Mouse (Mus musculus): Measurements from ENCODE around the gene Eif3d.
"Not testable (repeated sequence)": the region's sequence is repeated elsewhere in the genome, so short reads cannot be mapped to it uniquely, and the experiment has no call there.

Gene Eif3d

DNA sequence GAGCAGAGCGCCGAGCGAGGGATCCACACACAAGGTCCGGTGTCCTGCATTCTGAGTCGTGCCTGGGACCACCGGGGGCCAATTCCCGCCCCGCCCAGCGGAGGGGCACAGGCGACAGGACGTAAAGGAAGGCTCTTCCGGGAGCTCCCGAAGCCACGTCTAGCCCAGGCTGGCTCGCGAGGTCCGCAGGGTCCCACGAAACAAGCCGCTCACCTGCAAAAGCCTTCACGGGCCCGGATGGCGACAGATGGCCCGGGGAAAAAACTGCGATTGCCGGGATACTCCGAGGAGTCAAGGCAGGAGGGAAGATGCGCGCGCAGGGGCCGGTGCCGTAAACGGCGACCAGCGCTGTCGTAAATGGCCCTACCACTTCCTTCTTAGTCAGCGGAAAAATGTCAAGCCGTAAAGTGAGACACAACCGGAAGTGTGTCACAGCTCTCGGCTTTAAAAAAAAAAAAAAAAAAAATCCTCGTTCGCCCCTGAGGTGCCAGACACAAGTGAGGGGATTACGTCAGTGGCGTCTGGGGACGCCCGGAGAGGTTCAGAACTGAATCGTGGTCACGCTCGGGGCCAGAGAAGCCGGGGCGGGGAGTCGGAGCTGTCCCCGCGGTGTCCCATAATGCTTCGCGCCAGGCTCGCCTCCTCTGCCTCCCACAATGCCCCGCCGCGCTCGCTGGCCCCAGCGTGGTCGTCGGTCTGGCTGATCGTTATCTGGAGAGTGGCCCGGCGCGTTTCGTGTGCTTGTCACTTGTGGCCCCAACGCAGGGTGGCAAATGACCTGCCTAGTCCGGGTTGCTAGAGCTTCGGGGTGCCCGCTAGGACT lies at the start of gene Eif3d:
Gene Eif3d, minus strand, starts transcription at position 344 of the 823 bp plus-strand sequence.
- DNase-seq, result peak; percentile 99

DNA sequence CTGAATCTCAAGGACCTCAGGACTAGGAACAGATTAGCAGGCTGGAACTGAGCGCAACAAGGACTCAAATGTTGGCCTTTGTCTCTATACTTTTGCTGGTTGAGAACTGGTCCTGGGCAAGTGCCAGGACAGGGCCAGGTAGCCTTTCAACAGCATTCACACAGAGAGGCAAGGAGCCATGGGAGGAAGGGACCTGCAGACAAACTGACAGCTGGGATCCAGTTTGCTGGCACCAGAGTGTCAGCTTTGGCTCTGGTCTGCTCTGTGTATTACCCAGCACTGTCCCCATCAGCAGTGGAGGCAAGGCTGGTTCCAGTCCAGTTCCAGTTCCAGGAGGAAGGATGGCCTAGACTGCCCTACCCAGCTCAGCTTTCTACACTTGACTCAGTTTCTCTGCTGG lies 43.4 kb upstream of the Eif3d start:
- DNase-seq, result no peak

DNA sequence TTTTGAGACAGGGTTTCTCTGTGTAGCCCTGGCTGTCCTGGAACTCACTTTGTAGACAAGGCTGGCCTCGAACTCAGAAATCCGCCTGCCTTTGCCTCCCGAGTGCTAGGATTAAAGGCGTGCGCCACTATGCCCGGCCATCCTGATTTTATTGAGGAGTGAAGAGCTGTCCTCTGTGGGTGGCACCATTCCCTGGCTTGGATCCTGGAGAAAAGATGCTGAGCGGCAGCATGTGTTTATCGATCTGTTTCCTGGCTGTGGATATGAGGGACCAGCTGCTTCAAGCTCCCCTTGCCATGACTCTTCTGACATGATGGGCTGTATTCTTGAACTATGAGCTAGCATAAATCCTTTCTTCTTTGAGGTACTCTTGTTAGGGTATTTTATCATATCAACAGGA lies 37.6 kb upstream of the Eif3d start:
- not testable (repeated sequence) for DNase-seq

DNA sequence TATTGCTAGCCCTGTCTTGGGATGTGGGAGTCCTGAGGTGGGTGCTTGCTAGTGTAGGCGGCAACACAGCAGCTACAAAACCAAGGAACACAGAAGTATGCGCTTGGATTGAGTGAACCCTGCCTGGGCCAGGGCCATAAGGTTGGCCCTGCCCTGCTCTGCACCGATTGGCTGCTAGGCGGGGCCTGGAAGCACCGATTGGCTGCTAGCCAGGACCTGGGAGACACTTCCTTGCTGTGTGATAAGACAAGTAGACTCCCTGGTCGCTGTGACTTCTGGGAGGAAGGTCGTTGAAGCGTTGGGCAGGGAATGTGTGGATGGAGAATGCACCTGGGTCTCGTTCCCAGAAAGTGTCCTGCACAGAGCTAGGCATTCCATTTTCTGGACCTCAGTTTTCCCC lies 33.3 kb upstream of the Eif3d start:
- DNase-seq, result peak; percentile 40

DNA sequence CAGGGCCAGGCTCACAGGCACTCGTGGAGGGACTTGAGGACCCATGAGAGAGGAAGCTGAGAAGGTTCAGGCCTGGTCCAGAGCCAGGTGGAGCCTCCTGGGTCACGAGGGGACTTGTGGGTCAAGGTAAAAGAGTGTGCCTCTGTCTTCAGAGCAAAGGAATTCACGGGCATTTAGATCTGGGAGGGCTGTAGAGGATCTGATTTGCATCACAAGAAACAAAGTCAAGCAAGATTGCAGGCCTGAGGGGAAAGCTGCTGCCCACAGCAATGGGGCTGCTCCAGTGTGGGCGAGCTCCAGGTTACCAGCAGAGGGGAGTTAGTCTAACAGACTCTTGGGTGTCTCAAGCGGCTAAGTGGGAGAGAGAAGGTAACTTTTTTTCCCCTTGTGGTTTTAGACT lies 30.8 kb upstream of the Eif3d start:
- DNase-seq, result no peak

DNA sequence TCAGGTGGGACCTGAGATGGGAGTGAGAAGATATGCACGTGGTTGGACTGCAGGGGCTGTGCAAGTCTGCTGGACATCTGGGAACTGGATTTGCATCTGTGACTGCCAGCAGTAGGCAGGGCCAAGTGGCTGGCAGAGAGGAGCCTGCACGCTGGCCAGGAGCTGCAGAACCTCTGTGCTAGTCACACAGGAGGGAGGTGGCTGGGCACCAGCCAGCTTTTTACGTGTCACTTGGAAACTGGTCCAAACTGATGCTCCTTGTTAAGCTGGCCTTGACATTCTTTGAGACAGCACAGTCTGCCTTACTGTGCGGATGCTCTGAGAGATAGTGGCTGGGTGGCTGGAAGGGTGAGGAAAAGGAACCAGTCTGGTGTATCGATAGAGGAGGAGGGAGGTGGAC lies 17.9 kb upstream of the Eif3d start:
- no peak for DNase-seq

DNA sequence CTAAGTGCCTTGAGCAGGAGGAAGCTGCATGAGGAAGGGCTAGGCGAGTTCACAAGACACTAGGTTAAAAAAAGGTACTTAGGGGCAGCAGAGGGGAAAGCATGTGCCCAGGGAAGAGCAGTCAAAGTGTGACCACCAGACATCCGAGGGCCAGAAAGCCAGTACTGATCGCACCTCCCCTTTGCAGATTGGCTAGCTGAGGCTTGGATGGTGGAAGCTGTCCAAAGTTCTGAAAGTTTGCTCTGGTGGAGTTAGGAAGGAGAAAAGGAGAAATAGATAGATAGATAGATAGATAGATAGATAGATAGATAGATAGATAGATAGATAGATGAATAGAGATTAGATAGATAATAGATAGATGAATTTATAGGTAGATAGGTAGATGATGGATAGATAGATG lies 12.8 kb upstream of the Eif3d start:
- no peak for DNase-seq

DNA sequence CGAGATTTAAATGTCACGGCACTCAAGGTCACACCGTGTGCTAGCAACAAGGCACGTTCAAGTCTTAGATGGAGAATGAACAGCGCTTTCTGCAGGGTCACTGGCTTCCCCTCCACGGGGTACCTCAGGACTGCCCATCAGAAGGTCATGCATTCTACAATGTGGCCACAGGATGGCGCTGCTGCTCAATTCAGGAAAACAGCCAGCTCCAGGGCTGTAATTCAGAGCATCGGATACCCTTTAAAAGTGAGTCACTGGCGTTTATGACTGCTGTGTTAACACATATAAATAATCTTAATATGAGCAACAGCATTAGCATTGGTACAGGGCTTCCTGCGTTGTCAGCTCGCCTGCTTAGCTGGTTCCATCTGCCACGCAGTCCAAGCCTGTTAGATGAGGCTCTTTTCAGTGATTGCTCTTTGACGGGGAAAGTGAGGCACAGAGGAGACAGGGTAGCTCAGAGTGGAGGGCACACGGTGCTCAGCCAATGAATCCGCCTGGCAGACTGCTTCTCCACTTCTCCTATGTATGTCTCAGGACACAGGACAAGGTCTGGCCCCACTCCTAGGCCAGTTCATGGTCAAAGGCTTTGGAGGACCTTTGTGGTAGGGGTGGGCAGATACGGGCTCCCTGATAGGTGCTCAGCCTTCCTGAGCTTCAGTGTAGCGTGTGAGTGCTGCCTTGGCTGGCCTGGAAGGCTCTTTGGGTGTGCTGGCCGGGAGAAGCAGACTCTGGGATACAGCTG lies 11.8 kb upstream of the Eif3d start:
- DNase-seq, result peak; percentile 54

DNA sequence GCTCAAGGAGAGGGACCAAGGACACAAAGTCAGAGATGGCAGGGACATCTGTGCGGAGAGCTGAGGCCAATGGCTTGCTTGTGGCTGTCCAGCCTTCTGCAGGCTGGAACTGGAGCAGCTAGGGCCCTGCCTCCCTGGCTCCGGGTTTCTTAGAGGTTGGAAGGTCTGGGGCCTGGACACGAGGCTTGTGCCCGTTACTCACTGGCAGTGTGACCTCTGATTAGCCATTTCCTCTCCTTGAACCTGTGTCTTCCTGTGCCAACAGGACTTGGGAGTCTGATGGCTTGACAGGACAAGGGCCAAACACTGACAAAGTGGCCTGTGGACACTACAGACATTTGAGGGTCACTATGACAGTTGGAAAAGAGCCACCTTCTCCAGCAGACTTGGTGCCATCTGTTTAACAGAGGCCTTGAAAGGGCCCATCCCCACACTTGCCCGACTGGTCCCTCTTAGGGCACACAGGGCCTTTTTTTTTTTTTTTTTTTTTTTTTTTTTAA lies 10.6 kb upstream of the Eif3d start:
- DNase-seq, result no peak

DNA sequence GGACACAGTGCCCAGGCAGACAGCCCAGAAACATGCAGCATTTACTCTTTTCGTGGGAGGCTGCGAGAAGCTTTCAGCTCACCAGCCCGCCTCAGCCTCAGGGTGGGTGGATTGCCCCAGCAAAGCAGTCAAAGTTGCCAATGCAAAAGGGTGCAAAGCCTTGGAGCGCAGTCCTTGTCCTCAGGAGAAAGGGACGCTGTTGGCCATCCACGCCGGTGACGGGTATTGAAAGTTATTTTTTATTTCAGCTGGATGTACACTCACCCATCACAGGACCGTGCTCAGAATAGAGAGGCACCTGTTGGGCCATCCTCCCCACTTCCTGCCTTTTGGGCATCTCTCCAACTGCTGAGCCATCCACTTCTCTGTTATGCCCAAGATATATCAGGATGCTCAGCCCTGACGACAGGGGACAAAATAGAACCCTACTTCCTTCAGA lies 8.8 kb upstream of the Eif3d start:
- DNase-seq, result no peak

DNA sequence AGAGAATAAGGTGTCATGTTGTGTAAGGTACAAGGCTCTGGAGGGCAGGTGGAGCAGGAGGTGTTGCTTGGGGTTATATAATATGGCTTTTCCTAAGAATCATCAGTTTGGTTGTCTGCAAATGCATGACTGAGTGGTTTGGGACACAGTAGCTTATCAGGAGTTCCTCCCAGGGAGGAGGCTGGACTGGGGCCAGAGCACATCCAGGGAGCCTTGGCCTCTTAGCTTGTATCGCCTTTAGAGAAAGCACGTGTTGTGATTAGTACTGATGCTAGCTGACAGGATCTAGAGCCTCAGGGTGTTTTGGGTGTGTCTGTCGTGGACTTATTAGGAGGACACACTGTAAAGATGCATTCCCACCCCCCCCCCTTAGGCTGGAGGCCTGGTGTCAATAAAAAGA lies 7.0 kb upstream of the Eif3d start:
- no peak for DNase-seq

DNA sequence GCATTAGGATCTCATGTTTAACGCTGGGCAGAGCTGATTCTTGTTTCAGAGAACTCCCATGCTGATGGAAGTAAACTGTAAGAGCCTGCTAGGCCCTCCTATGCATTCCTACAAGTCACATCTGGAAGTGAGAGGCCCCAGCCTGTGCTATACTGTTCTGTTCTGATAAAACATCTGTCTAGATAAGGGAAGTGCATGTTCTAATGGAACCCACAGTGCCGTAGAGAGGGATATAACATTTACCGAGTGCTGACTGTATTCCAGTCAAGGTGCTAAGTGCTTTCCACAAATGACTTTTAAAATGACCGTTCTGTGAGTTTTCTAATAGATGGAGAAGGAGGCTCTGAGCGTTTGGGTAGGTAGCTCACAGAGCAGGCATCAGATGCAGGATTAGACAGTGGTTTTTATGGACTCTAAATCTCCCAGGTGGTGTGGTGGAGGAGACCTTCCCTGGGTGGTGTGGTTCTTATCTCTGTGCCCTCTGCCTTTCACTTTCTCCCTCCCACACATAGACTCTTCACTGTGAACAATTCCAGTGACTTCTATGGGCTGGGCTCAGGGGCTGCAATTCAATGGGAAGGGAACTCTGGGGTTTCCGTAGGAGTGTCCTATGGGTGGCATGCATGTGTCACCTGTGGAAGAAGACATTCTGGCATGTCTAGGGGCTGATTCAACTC lies 3.7 kb upstream of the Eif3d start:
- no peak for DNase-seq

DNA sequence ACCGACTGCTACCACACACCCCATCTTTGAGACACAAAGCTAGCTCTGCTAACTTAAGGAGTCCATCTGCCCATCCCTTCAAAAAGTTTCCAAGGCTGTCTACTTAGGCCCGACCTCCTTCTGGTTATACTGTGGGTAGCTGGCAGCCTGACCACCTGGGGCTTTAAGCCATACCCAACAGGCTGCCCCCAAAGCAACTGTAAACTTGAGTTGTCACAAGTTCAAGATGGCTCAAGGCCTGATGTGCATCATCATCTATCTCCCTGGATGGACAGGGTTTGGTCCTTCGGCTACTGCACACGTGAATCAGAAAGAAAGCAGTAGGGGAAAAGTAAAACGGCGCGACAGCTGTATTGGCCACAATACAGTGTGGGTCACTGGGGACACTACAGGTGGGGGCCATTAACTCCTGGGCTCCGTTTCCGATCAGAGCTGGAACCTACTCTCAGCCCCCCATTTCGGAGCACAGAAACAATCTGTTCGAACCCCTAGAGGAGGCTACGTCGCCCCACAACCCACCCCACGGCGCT lies 608 bp downstream of the Eif3d start:
- no peak for DNase-seq

DNA sequence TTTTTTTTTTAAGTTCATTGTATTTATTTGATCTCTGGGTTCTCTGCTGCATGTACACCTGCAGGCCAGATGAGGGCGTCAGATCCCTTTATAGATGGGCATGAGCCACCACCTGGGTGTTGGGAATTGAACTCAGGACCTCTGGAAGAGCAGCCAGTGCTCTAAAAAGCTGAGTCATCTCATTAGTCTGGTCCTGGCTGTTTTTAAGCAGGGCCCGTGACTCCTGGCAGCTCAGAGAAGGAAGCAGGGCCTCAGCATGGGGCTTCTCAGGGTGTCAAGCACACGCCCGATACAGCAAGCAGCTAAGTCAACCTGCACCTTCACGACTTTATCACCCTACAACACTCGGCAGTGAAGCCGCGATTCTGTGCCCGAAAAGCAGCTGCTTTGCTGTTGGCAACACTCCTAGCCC lies 5.5 kb downstream of the Eif3d start:
- no peak for DNase-seq

DNA sequence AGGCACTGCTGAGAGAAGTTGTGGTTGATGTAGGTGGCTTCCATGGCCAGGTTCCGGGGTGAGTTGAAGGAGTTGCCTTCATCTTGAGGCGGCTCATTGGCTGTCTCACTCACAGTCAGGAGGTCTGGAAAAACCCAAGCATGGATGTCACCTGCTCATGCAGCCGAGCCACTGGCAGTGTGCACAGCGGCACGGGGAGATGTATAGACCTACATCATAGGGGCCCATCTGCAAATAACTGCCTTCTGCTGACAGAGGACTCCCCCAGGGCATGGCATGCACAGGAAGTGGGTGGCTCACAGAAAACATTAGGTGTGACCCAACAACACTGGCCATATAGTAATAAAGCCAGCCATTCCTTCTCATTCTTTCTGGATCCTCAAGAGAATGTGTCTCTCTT lies 8.2 kb downstream of the Eif3d start:
- no peak for DNase-seq

DNA sequence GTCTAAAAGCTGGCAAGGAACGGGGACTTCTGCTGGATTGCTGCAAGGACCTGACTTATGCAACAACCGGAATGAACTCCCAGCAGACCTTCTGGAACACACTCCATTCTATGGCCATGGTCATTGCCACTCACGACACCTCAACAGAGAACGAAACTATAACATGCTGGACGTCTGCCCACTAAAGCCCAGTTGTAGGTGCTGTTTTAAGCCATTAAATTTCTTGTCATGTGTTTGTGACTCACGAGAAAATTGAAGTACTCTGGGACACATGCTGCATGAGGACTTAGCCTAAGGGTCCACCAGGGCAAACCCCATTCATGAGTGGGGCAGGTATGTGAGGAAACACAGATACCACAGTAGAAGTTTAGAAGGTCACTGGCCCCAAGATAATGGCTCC lies 9.9 kb downstream of the Eif3d start:
- no peak for DNase-seq

DNA sequence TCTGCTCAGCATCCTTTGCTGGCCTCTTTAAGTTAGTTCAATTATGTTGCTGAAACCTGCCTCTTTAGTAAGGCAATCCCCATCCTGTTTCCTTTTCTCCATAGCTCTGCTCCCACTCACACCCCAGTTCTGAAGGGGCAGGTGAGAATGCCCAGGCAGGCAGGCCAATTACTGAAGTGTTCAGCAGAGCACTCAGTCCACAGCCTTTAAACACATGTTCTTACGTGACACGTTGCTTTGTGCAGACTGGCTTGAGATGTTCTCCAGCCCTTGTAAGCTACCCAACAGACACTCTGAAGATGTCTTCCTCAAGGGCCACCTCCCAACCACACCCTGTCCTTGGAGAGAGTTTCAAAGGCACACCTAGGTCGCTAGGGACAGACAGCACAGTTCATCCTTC lies 12.5 kb downstream of the Eif3d start:
- no peak for DNase-seq

DNA sequence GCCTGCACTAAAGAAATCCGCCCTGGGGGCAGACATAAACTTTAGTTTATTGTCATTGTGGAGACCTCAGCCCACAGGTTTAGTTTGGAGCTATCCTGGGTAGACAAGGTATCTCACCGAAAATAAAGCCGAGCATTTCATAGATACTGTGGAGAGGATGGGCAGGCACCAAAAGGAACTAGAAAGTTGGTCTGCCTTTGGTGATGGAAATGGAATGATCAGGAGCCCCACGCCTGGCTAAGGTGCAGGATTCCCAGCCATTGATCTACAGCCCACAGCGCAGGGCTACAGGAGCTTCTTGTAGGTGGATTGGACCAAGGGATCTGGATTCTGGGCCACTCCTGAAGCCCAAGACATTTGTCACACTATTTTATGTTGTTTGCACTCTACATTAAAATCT lies 13.0 kb downstream of the Eif3d start:
- no peak for DNase-seq

DNA sequence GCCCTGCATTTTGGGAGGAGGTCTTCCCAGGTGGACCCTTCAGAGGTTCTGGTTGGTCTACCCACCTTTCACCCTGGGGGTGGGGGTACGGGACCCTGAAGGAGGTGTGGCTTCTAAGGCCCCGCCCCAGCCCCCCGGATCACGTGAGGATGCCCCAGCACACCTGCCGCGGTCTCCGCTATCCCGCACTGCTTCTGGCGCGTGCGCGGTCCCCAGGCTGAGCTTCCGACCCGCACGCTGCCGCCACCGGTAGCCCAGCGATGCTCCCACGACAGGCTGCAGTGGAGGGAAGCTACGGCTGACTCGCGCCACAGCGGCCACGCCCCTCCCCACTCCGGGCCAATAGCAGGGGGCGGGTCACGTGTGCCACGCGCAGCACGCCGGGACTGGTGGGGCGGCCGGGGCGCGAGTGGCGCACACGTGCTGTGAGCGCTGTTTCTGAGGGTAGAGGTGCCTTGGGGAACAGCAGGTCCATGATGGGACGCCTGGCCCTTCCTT lies 14.2 kb downstream of the Eif3d start, which contains the start of gene Foxred2:
Gene Foxred2, minus strand, starts transcription at position 319 of the 498 bp plus-strand sequence.
- DNase-seq, result peak; percentile 89

DNA sequence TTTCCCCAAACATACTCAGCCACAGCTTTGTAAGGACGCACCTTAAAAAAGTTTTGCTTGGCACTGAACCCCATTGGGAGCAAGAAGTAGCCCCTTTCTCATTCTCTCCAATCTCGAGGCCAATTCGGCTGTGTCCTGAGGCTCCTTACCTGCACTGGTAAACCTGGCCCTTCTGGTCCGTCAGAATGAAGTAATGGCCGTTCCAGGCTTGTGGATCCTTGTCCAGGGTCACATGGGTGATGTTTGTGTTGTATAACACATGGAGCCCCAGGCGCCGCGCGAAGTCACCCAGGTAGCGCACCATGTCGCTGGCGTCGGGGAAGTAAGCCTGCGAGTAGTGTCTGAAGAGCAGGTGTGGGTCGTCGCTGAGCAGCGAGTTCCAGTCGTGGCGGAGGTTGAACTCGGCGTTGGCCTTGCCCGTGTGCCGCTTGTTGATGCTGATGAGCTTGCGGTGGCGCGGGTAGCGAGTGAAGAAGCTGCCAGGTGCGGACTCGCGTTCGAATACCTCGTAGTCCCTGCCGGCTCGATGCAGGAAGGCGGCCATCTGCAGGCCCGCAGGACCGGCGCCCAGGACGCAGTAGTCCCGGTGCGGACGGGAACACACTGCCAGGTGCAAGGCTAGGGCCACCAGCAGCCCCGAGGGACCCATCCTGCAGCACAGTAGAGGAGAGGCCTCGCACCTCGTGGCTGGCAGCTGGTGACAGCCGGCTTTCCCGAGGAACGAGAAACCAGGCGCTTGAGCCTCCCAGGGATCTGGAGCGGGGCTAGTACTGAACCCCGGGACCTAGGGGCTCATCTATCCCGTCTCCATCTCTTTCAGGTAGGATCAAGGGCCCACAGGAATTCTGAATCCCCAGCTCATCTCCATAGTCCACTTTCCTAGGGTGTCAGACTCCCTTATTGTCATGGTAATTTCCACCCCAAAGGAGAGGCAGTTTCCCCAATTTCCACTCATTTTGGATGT lies 14.9 kb downstream of the Eif3d start:
- peak; percentile 29 for DNase-seq

DNA sequence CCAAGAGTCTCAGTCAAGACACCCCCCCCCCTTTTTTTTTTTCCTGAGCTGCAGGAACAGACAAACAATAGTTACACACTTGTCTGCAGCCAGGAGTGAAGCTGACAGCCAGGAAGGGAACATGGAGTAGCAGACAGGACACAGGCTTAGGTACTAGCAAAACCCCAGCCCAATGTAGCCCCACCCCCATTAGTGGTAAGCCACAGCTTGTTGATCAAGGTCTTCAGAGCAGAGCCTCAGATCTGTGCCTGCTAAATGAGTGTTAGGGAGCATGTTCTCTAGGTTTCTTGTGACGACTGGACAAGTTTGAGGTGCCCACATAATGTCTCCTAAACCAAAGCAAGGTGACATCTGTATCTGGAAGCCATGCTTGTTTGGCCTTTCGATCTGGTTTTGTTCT lies 16.3 kb downstream of the Eif3d start:
- DNase-seq, result no peak

DNA sequence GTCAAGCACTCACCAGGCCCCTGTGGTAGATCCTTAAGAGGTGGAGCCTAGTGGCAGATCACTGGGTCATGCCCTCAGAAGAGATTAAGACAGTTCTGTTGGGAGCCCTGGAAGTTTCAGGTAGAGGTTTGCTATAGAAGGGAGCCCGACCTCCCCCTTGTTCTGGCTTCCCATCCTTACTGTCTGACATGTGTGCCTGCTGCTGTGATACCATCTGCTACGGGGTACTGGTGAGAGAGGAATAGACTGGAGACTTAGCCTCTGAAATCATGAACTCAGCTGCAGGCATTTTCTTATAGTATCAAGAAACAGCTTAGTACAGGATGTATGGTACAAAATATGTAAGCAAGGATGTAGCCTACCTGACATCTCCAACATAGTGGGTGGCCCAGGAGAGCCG lies 17.7 kb downstream of the Eif3d start:
- no peak for DNase-seq

Measured in kidney, postnatal 10 days (tissue).